Mouse (Mus musculus) hindbrain, embryonic 15.5 days (tissue): ENCODE measurements around the gene Emd. TPM values are rescaled to one million over a fixed set of nuclear protein-coding genes. Genes with fewer than 3 reads are reported as not detected.

Experiments
- ATAC-seq: fragments of 200-750 bp; cut with Nextera tagmentation; 2 replicates; pipeline ENCODE4 v1.8.0; 2017; ENCODE audit warnings: low read depth, moderate number of reproducible peaks, moderate TSS enrichment; ENCODE audit not compliant: low FRiP score
- H3K27ac ChIP-seq: fragments of 300-500 bp; sonication (generic); replicated peaks from 2 replicates; pipeline ENCODE4 v1.5.1; 2015; ENCODE audit warnings: mild to moderate bottlenecking, inconsistent platforms
- H3K27me3 ChIP-seq: fragments of 300-500 bp; sonication (generic); 2 replicates; pipeline ENCODE4 v1.6.1; 2015; ENCODE audit warnings: control low read depth, inconsistent platforms
- H3K36me3 ChIP-seq: fragments of 300-500 bp; sonication (generic); 2 replicates; pipeline ENCODE4 v1.6.1; 2015; ENCODE audit warnings: control low read depth, inconsistent platforms
- H3K4me1 ChIP-seq: fragments of 300-500 bp; sonication (generic); replicated peaks from 2 replicates; pipeline ENCODE4 v1.6.1; 2015; ENCODE audit warnings: control low read depth, inconsistent platforms
- H3K4me2 ChIP-seq: fragments of 300-500 bp; sonication (generic); 2 replicates; pipeline ENCODE4 v1.6.1; 2015; ENCODE audit warnings: moderate library complexity, mild to moderate bottlenecking, inconsistent platforms
- H3K4me3 ChIP-seq: fragments of 300-500 bp; sonication (generic); 2 replicates; pipeline ENCODE4 v1.5.1; 2015; ENCODE audit warnings: mild to moderate bottlenecking, inconsistent platforms
- H3K9ac ChIP-seq: fragments of 300-500 bp; sonication (generic); 2 replicates; pipeline ENCODE4 v1.6.1; 2015; ENCODE audit warnings: inconsistent platforms
- H3K9me3 ChIP-seq: fragments of 300-500 bp; sonication (generic); 2 replicates; pipeline ENCODE4 v1.6.1; 2016; ENCODE audit warnings: control low read depth, inconsistent platforms
- WGBS: fragments of 180-500 bp; shearing (Covaris S2); methylation state at CpG from one replicate; pipeline ENCODE4 v1.1.7; 2015; 5-methylcytosine and 5-hydroxymethylcytosine counted together
- polyA plus RNA-seq: library from polyadenylated mRNA; unstranded; fragments of >200 nt; fragmentation: Nextera tagmentation; extraction: Ambion mirVana; gene quantifications from 2 replicates; pipeline ENCODE4 v1.2.1, GENCODE M21; 2015

Gene Emd
- polyA plus RNA-seq, 1 experiment from 2014 or later, result 14.5 TPM

DNA sequence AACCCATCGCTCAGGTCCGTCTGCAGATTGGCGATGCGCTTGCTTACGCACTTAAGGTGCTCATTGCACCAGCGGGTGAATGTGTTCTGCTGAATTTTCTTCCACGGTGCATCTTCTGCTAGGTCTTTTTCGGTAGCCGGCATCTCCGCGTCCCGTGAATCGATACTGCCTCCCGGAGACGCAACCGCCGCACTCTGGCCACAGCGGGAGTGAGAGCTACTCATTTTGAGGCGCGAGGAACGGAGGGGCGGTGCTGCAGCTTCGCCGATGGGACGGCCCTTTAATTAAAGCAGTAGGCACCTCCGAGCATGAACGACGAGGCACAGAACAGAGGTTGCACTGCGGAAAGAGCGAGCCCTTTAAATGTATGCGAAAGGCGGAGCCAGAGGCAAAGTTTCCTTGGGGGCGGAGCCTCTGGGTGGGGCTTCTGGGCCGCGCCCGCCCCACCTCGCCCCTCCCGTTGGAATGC, 8.2 kb upstream of the Emd start:
- Histone ChIP-seq H3K36me3 (peaks cover 18% of the 10 kb centered on the region), H3K9me3 (no peaks in the 10 kb centered on the region), H3K9ac (peak overlapping the region; percentile 70), H3K27ac (peak overlapping the region; percentile 87), H3K27me3 (no peaks in the 10 kb centered on the region), H3K4me2 (peak overlapping the region; percentile 67), H3K4me1 (peaks cover 27% of the 10 kb centered on the region), H3K4me3 (peak overlapping the region; percentile 58)
- peak; percentile 90 for ATAC-seq
- 23% methylated on average over 29 of the region's 38 CpGs for WGBS

DNA sequence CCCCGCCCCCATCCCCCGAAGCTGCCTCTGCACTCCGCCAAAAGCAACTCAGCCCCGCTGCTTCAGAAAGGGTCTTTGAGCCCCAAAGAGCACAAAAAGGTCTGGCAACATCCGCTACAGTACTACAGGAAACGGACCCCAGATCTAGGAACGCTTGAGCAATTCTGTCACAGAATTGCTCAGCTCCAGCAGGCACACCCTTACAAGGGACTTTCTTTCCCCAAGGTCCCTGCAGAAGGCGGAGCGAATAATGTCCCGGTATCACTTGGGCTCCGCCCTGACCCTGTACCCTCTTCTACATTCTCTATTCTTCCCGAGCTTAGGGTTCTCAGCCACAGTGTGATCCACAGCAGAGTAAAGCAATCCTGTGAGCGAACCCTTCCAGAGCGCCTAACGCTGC, 7.8 kb upstream of the Emd start:
- Histone ChIP-seq H3K4me2 (peak overlapping the region; percentile 67), H3K27ac (peak overlapping the region; percentile 76), H3K4me3 (peak overlapping the region; percentile 58), H3K27me3 (no peaks in the 10 kb centered on the region), H3K9ac (peak overlapping the region; percentile 29), H3K9me3 (no peaks in the 10 kb centered on the region), H3K4me1 (peaks cover 27% of the 10 kb centered on the region), H3K36me3 (peaks cover 13% of the 10 kb centered on the region)
- ATAC-seq, result peak; percentile 23
- 24% methylated on average over 13 of the region's 15 CpGs for WGBS

DNA sequence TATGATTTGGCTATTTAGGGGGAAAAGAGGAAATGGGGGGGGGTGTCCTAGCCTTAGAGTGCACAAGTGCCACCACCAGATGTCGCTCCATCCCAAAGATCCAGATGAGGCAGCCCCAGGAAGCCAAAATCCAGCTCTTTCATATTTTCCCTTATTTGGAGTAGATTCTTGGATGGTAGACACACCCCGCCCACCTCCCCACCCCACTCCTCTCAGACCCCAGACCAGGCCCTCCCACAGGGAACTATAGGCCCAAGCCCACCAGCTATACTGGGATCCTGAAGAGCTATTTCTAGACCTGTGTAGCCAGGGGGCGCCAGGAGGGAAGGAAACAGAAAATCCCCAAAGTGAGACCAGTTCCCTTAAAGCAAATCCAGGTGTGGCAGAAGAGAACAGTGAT, 5.8 kb upstream of the Emd start:
- 32% methylated on average over 3 of the region's 3 CpGs for WGBS
- no peak for ATAC-seq

DNA sequence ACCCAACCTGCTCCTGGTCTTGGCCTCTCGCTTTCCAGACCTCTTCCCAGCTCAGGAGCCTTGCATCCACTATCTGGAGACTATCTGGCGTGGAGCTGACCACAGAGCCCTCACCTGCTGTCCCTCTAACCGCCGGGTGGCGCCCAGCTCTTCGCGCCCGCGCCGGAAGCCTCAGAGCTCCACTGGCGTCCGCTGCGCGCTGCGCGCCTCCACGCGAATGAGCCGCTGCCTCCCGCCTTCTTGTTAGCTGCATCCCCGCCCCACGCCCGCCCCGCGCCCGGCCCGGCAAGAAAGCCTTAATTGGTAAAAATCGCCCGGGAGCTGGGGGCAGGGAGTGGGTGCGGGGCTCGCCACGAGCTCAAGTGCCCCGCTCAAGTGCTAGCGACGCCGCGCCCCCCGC, 4.9 kb upstream of the Emd start, which contains the start of gene Flna:
TSS of gene Flna (minus strand) at position 206 of the 400 bp plus-strand sequence.
- Histone ChIP-seq H3K4me1 (0 out of 2 replicates have a peak, but pooled peaks cover 7% of the 10 kb centered on the region), H3K9me3 (no peaks in the 10 kb centered on the region), H3K9ac (peak within 1 kb of the TSS; percentile 46), H3K36me3 (no peaks in the 10 kb centered on the region), H3K4me3 (peak within 1 kb of the TSS; percentile 46), H3K4me2 (peak within 1 kb of the TSS; percentile 67), H3K27me3 (no peaks in the 10 kb centered on the region), H3K27ac (peak within 1 kb of the TSS; percentile 48)
- 17% methylated on average over 38 of the region's 38 CpGs for WGBS
- ATAC-seq, result no peak

More for the DNA sequence above, 5.8 kb upstream of the Emd start:
- peak overlapping the region; percentile 67 for H3K4me2 ChIP-seq
- H3K4me3 ChIP-seq, result no peak overlapping the region
- no peak overlapping the region for H3K27ac ChIP-seq
- H3K4me1 ChIP-seq, result peaks cover 12% of the 10 kb centered on the region
- no peaks in the 10 kb centered on the region for H3K9me3 ChIP-seq
- no peak overlapping the region for H3K9ac ChIP-seq
- H3K36me3 ChIP-seq, result no peaks in the 10 kb centered on the region
- no peaks in the 10 kb centered on the region for H3K27me3 ChIP-seq

DNA sequence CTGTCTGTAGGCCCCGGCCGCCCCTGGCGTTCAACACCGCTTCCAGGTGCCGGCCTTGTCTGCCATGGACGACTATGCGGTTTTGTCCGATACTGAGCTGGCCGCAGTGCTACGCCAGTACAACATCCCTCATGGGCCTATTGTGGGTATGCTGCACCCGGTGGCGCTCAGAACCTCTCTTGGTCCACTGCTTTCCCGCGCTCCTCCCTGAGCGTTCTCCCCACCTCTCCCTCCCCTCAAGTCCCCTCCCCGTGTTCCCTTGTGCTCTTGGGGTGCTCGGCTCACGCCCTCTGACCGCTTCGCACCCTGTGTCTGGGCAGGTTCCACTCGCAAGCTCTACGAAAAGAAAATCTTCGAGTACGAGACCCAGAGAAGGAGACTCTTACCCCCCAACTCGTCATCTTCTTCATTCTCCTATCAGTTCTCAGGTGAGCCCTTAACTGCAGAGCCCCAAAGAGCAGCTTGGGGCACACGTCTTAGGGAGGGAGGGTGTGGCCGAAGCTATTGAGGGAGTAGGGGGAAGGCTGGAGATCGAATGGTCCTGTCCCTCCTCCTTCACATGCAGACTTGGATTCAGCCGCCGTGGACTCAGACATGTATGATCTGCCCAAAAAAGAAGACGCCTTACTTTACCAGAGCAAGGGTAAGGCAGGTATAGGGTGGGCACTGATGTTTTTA, 540 bp downstream of the Emd start:
- Histone ChIP-seq H3K4me3 (peak overlapping the region; percentile 58), H3K9ac (peak overlapping the region; percentile 68), H3K27me3 (no peaks in the 10 kb centered on the region), H3K4me2 (peak overlapping the region; percentile 65), H3K9me3 (no peaks in the 10 kb centered on the region), H3K27ac (peak overlapping the region; percentile 93), H3K36me3 (no peaks in the 10 kb centered on the region; the same call in 1 of the 2 replicates), H3K4me1 (peaks cover 10% of the 10 kb centered on the region)
- peak; percentile 75; the same call in 1 of the 2 replicates for ATAC-seq
- WGBS, result 40% methylated on average over 27 of the region's 31 CpGs

DNA sequence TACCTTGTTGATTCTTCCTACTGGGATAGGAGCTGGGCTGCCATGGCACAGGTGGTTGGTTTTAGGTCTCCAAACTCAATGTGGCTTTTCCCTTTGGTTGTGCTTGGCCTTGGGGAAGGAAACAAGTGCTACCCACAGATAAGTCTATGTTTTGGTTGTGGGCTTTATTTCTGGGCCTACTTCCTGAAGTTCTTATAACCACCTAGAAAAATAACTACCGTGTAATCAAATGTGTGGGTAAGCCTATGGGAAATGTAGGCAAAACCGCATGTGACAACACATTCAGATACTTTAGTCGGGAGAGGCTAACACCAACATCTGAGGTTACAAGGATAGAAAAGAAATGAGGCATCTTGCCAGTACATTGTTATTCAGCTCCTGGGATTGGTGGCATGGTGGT, 3.3 kb downstream of the Emd start:
- Histone ChIP-seq H3K36me3 (no peaks in the 10 kb centered on the region; the same call in 1 of the 2 replicates), H3K4me1 (peaks cover 10% of the 10 kb centered on the region), H3K9ac (no peak overlapping the region), H3K9me3 (no peaks in the 10 kb centered on the region), H3K27ac (no peak overlapping the region), H3K27me3 (no peaks in the 10 kb centered on the region), H3K4me3 (no peak overlapping the region), H3K4me2 (no peak overlapping the region)
- 92% methylated on average over 3 of the region's 3 CpGs for WGBS
- no peak for ATAC-seq

DNA sequence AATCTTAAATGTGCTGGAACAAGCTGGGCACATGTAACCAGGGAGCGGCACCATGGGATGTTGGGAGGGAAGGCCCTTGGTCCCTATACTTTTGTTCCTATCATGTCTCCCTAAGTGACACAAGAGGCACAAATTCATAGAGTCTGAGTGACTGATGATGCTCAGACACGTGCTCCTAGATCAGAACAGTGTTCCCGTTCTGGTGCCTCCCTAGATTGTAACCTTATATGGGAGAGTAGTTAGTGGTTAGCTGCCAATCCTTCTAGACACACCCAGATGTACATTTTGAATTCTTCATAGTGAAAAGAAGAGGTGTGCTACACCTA, 15.2 kb downstream of the Emd start:
- WGBS, result 31% methylated on average over 3 of the region's 3 CpGs
- no peaks in the 10 kb centered on the region for H3K27me3 ChIP-seq
- H3K4me1 ChIP-seq, result peaks cover 8% of the 10 kb centered on the region
- peak; percentile 46 for ATAC-seq
- H3K9ac ChIP-seq, result peak overlapping the region; percentile 40
- no peaks in the 10 kb centered on the region for H3K9me3 ChIP-seq
- peak overlapping the region; percentile 60 for H3K4me2 ChIP-seq
- H3K27ac ChIP-seq, result peak overlapping the region; percentile 96
- H3K36me3 ChIP-seq, result peaks cover 2% of the 10 kb centered on the region; the same call in 1 of the 2 replicates
- H3K4me3 ChIP-seq, result peak overlapping the region; percentile 61

DNA sequence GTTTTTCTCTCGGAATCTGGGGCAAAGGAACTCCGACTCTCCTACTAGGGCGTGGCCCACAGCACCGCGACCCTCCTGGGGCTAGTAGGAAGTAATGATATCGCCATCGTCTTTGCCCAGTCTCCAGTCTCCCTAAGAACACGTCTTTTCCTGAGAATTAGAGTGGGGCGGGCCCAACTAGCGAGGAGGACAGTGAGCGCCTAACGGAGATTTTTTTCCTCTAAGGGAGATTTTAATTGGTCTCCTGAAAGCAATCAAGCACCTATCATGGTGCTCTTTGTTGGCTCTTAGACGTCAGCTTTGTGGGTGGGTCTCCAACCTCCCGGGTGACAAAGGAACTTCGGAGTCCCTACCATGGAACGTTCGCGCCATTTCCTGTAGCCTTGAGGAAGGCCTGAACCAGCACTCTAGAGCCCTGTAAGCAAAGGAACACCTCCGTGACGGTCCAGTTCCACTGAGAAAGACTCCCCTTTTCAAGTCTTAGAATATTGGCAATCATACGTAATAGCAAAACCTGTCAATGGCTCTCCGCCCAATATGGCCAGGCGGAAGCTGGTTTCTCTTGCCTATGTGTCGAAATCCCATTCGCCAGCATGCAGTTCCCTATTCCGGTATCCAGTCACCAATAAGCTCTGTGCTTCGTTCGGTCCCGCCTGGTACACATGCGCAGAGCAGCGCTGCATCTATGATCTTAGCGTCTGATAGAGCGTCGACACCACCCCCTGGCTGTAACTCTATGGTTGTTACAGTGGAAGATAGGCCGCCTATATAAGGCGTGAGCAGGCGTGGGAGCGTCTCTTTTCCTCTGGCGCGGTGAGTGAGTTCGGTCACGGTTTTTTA, 15.8 kb downstream of the Emd start, which contains the start of gene Rpl10:
TSS of gene Rpl10 (plus strand) at position 751 of the 840 bp plus-strand sequence.
- 15% methylated on average over 42 of the region's 42 CpGs for WGBS
- peaks cover 8% of the 10 kb centered on the region for H3K4me1 ChIP-seq

DNA sequence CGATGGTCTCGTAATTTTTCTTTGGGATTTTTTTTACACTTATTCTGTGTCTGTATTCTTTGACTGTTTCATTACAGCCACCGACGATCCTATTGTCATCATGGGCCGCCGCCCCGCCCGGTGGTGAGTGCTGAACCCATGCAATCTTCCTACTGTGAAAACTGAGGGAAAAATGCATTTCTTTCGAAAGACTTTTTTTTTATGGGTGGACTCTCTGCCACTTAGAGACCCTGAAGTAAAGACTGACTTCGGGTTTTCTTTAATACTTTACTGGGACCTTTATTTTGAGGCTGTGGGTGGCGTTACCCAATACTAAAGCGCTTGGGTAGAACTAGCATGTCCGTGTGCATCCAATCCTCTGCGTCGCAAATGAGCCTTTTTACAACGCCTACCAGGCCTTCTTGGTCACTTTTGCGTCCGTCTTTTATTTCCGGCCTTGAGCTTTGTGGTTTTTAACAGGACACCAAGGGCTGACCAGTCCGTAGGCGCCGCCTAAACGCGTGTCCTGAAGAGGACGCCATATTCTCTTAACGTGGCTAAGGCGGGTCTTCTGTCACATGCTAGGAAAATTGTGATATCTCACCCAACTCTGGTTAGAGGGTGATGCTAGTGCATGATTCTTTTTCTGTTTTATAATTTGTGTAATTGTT, 16.5 kb downstream of the Emd start:
- Histone ChIP-seq H3K4me2 (peak overlapping the region; percentile 56), H3K9me3 (no peaks in the 10 kb centered on the region), H3K36me3 (peaks cover 2% of the 10 kb centered on the region; the same call in 1 of the 2 replicates), H3K27ac (peak overlapping the region; percentile 69), H3K4me1 (peaks cover 8% of the 10 kb centered on the region), H3K4me3 (peak overlapping the region; percentile 61), H3K27me3 (no peaks in the 10 kb centered on the region), H3K9ac (peak overlapping the region; percentile 77)
- ATAC-seq, result no peak
- WGBS, result 18% methylated on average over 27 of the region's 27 CpGs

More for the DNA sequence above, 15.8 kb downstream of the Emd start, which contains the start of gene Rpl10:
- Histone ChIP-seq H3K4me2 (peak within 1 kb of the TSS; percentile 60), H3K4me3 (peak within 1 kb of the TSS; percentile 61), H3K27ac (peak within 1 kb of the TSS; percentile 96), H3K9me3 (no peaks in the 10 kb centered on the region), H3K36me3 (peaks cover 2% of the 10 kb centered on the region; the same call in 1 of the 2 replicates), H3K9ac (peak within 1 kb of the TSS; percentile 77), H3K27me3 (no peaks in the 10 kb centered on the region)
- ATAC-seq, result peak; percentile 96

DNA sequence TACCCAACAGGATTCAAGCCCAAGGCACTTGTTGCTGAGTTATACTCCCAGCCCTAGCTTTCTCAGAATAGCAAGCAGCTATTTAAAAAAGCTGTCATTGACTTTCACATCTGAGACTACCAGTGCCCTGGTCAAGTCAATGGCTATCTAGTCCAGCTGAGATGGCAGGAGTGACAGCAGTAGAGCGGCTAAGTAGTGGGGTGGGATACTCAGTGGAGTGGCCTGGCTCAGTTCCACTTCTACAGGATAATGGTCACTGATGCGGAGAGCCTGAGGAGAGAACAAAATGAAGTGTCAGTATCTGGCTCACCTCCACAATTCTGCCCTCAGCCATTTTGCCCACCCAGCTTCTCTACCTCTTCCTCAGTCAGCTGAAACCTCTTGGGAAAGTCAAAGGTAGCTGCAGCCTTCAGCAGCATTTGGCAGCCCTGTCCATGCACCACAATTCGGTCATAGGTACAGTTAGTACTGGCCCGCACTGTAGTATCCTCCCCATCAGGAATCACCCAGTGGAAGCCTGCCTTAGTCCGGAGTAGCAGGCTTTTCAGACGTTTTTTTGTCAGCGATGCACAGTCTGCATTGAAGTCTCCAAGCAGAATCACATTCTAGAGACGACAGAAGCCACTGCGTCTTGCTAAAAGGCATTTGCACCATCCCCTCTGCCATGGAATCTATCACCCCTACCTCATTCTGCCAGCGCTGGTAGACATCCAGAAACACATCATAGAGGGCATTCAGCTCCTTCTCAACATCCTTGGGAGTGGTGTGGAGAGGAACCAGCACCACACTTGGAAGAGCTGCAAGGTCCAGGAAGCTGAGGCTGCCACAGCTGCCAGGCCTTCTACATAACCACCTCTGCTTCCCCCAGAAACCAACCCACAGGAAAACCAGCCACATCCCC, 19.2 kb downstream of the Emd start:
- 33% methylated on average over 10 of the region's 10 CpGs for WGBS

DNA sequence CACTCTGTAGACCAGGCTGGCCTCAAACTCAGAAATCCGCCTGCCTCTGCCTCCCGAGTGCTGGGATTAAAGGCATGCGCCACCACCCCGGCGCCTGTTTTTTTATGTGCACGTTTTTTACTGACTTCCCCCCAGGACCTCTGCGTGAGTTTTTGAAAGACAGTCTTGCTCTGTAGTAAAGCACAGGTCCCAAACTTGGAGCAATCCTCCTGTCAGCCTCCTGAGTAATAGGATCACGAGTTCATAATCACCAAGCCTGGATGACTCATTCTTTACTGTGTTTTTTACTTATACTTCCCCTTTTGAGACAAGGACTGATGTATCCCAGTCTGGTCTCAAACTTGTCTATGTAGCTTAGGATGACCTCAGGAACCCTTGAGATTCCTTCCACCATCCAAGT, 23.4 kb downstream of the Emd start:
- WGBS, result 83% methylated on average over 8 of the region's 8 CpGs
- H3K27ac ChIP-seq, result no peak overlapping the region
- no peak overlapping the region for H3K9ac ChIP-seq
- H3K4me2 ChIP-seq, result no peak overlapping the region
- no peaks in the 10 kb centered on the region for H3K9me3 ChIP-seq
- peaks cover 6% of the 10 kb centered on the region; the same call in 1 of the 2 replicates for H3K4me1 ChIP-seq
- H3K36me3 ChIP-seq, result no peaks in the 10 kb centered on the region
- no peak for ATAC-seq
- no peaks in the 10 kb centered on the region for H3K27me3 ChIP-seq
- no peak overlapping the region for H3K4me3 ChIP-seq

More for the DNA sequence above, 19.2 kb downstream of the Emd start:
- Histone ChIP-seq H3K36me3 (peaks cover 2% of the 10 kb centered on the region; the same call in 1 of the 2 replicates), H3K27ac (no peak overlapping the region), H3K9me3 (no peaks in the 10 kb centered on the region), H3K4me1 (peaks cover 8% of the 10 kb centered on the region), H3K27me3 (no peaks in the 10 kb centered on the region), H3K4me2 (no peak overlapping the region), H3K9ac (no peak overlapping the region), H3K4me3 (no peak overlapping the region)
- ATAC-seq, result no peak
